Mouse (Mus musculus): ENCODE data around the gene Ppp2r5e. TPM values are rescaled to one million over a fixed set of nuclear protein-coding genes. Genes with fewer than 3 reads are reported as not detected.

Ppp2r5e gene
- polyA plus RNA-seq, 1 experiment from 2014 or later = 12.5 TPM

DNA sequence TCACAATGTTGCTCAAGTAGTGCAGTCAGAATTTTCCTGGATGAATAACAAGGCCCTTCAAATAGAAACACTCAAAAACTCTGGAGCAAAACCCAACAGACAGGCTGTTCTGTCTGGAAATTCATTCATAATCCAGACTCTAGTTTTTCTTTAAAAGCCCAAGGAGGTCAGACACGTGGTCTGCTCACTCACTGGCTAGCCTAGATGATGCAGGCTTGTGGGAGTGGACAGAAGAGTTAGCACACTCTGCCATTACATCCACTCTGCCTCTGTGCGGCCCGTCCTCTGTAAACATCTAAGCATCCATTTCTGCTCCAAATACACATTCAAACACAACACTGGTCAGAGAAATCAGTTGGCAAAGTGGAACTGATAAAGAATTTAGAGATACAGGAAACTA is 117.4 kb downstream of the Ppp2r5e start:
- no peak overlapping the region for H3K4me3 ChIP-seq (replicated peaks)
- H3K36me3 ChIP-seq = no peaks in the 10 kb centered on the region
- H3K4me2 ChIP-seq = no peak overlapping the region
- H3K27me3 ChIP-seq (replicated peaks) = no peaks in the 10 kb centered on the region
- H3K4me1 ChIP-seq = no peaks in the 10 kb centered on the region
- no peak for ATAC-seq (ENCODE audit: insufficient read depth, low FRiP score, low read depth)
- H3K27ac ChIP-seq = no peak overlapping the region
- H3K9ac ChIP-seq = no peak overlapping the region
- WGBS = 73% methylated on average over 3 of the region's 3 CpGs
- H3K9me3 ChIP-seq = no peaks in the 10 kb centered on the region

DNA sequence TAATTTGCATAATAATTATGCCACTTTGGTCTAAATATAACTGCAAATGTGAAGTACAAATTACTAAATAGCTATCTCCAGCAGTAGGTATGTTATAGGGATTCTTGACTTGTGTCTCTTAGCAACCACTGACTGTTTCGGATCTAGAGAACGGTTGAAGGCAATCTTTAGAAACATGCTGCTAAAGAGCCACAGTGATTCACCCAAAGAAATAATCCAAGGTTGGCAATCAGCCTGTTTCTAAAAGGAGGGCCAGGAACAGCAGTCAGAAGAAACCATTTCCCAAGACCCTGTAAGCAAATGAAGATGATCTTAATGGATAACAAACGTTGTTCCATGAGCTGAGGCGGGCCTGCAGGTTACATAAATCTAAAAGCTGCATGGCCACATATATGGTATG is 117.9 kb downstream of the Ppp2r5e start:
- Histone ChIP-seq H3K4me1 (no peaks in the 10 kb centered on the region), H3K36me3 (no peaks in the 10 kb centered on the region), H3K4me2 (no peak overlapping the region), H3K27ac (no peak overlapping the region), H3K9me3 (no peaks in the 10 kb centered on the region), H3K27me3 (replicated peaks) (no peaks in the 10 kb centered on the region), H3K9ac (no peak overlapping the region), H3K4me3 (replicated peaks) (no peak overlapping the region)
- 67% methylated on average over 4 of the region's 4 CpGs for WGBS
- ATAC-seq (ENCODE audit: insufficient read depth, low FRiP score, low read depth) = no peak

DNA sequence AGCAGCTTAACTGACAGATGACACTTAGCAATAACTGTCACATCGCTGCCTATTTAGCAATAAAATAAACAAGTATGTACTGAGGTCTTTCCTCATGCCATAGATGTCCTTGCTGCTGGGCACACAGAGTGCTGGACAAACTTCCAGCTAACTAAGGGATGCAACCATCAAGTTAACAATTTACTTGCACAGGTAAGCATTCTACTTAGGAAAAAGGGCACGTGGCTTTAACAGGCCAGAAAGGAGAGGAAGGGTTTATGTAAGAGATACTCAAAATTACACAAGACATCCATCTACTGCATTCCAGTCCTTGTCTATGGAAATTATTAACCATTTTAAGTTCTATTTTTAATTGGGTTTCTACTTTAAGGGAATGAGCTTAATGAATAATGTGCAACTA is 123.0 kb downstream of the Ppp2r5e start:
- Histone ChIP-seq H3K4me3 (replicated peaks) (no peak overlapping the region), H3K36me3 (no peaks in the 10 kb centered on the region), H3K9ac (no peak overlapping the region), H3K9me3 (no peaks in the 10 kb centered on the region), H3K27me3 (replicated peaks) (no peaks in the 10 kb centered on the region), H3K27ac (no peak overlapping the region), H3K4me1 (no peaks in the 10 kb centered on the region), H3K4me2 (no peak overlapping the region)
- WGBS = 78% methylated on average over 2 of the region's 2 CpGs
- no peak for ATAC-seq (ENCODE audit: insufficient read depth, low FRiP score, low read depth)

DNA sequence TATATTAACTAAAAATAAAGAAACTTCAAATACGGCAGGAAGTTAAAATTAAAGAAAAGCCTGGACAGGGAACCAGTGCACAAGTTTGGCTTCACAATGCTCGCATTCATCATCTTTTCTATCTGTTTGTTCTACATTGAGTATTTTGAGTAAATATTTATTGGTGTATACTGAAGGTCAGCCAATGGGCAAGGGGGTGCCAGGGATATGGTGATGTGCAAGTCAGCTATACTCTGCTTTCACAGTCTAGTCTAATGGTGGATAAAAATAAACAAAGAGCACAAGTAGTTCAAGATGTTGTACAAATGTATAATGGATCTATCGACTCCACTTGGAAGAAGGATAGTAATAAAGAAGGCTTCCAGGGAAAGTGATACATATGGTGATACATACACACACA is 123.9 kb downstream of the Ppp2r5e start:
- WGBS = 55% methylated on average over 3 of the region's 3 CpGs
- no peaks in the 10 kb centered on the region for H3K9me3 ChIP-seq
- H3K4me2 ChIP-seq = no peak overlapping the region
- no peaks in the 10 kb centered on the region for H3K4me1 ChIP-seq
- no peak overlapping the region for H3K9ac ChIP-seq
- no peak overlapping the region for H3K27ac ChIP-seq
- ATAC-seq (ENCODE audit: insufficient read depth, low FRiP score, low read depth) = no peak
- no peak overlapping the region for H3K4me3 ChIP-seq (replicated peaks)
- no peaks in the 10 kb centered on the region for H3K27me3 ChIP-seq (replicated peaks)
- H3K36me3 ChIP-seq = no peaks in the 10 kb centered on the region

DNA sequence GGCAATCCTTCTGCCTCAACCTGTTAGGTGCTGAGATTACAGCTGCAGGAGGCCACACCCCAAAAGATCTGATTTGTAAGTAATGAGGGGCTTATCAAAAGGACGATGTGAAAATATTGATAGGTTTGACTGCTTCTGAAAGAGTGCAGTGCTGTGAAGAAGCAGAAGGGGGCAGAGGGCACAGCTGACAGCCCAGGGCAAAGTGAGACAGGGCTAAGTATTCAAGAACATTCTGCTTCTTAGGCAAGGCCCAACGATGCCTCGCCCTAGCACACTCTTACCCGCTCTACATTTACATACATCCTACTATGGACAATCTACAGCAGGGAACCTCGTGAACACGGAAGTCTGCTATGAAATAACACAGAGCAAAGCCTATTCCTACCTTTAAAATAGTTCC is 128.2 kb downstream of the Ppp2r5e start:
- Histone ChIP-seq H3K36me3 (peaks cover 12% of the 10 kb centered on the region), H3K27me3 (replicated peaks) (no peaks in the 10 kb centered on the region), H3K9ac (no peak overlapping the region), H3K4me2 (no peak overlapping the region), H3K9me3 (no peaks in the 10 kb centered on the region), H3K4me1 (no peaks in the 10 kb centered on the region), H3K4me3 (replicated peaks) (no peak overlapping the region), H3K27ac (no peak overlapping the region)
- WGBS = 88% methylated on average over 6 of the region's 6 CpGs
- no peak for ATAC-seq (ENCODE audit: insufficient read depth, low FRiP score, low read depth)

DNA sequence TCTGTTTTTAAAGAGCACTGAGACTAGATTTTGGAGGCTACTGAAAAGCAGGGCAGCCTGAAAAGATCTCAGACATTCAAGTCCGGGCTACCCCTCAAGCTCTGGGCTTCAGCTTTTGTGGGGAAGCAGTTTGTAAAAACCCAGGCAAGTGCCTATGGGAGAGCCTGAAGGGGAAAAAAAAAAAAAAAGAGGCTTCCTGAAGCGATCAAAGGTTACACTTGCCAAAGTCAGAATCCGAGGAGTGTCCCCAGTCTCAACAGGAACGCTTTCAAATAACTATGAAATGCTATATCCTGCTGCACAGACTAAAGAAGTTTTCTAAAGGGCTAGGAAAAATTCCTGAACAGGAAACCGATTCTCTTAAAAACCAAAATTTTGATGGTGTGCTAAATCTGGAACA is 128.9 kb downstream of the Ppp2r5e start:
- no peak for ATAC-seq (ENCODE audit: insufficient read depth, low FRiP score, low read depth)
- H3K27me3 ChIP-seq (replicated peaks) = no peaks in the 10 kb centered on the region
- H3K27ac ChIP-seq = no peak overlapping the region
- H3K36me3 ChIP-seq = peaks cover 12% of the 10 kb centered on the region
- H3K4me2 ChIP-seq = no peak overlapping the region
- WGBS = 84% methylated on average over 5 of the region's 5 CpGs
- no peak overlapping the region for H3K4me3 ChIP-seq (replicated peaks)
- no peaks in the 10 kb centered on the region for H3K4me1 ChIP-seq
- no peak overlapping the region for H3K9ac ChIP-seq
- H3K9me3 ChIP-seq = no peaks in the 10 kb centered on the region

DNA sequence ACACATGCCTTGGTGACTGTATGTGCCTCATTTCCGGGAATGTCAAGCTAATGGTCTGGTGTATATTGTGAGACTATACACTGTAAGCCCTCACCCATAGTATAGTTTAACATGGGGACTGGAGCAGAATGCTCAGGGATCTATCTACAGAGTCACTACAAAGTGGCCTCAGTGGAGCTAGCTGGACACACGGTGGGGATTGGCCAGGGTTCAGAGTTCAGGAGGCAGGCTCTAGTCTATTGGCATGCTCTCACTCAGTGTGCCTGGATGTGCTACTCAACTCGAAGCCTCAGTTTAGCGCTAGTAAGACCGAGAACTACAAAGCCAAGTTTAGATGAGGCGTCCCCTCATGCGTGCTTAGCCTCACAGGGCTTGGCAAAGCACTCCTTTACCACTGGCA is 129.8 kb downstream of the Ppp2r5e start:
- Histone ChIP-seq H3K9ac (no peak overlapping the region), H3K4me1 (no peaks in the 10 kb centered on the region), H3K27ac (no peak overlapping the region), H3K27me3 (replicated peaks) (no peaks in the 10 kb centered on the region), H3K36me3 (peaks cover 12% of the 10 kb centered on the region), H3K9me3 (no peaks in the 10 kb centered on the region), H3K4me3 (replicated peaks) (no peak overlapping the region), H3K4me2 (no peak overlapping the region)
- WGBS = 88% methylated on average over 7 of the region's 7 CpGs
- no peak for ATAC-seq (ENCODE audit: insufficient read depth, low FRiP score, low read depth)

DNA sequence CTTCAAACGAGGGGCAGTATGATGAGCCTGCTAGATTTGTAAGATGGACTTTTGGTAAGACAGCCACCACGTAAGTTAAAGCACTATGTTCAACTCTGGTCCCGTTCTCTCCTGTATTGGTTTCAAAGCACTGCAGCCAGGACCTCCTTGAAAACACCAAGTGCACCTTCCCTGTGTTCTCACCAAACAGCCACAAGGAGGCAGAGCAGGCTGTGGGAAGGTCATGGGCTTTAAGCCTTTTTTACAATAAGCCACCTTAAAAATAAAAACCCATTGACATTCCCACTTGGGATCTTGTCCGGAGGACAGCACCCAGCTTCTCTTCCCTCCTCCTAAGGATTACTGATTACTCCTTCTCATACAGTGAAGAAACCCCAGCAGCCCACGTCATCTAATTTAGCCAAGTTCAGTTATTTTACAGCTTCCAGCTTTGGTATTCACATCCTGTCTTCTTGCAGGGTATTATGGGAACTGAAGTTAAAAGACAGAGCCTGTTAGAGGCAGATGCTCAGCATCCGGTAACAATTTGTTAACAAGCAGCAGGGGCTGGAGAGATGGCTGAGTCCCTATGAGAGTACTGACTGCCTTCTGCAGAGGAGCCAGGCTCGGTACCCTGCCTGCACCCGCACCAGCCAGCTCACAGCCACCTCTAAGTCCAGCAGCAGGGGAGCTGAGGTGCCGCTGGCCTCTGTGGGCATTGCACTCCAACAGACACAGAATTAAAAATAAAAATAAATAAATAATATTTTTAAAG is 131.9 kb downstream of the Ppp2r5e start:
- Histone ChIP-seq H3K27me3 (replicated peaks) (no peaks in the 10 kb centered on the region), H3K36me3 (peaks cover 18% of the 10 kb centered on the region), H3K4me3 (replicated peaks) (no peak overlapping the region), H3K27ac (no peak overlapping the region), H3K9me3 (no peaks in the 10 kb centered on the region), H3K4me2 (no peak overlapping the region), H3K9ac (no peak overlapping the region), H3K4me1 (no peaks in the 10 kb centered on the region)
- ATAC-seq (ENCODE audit: insufficient read depth, low FRiP score, low read depth) = no peak
- 84% methylated on average over 9 of the region's 9 CpGs for WGBS

DNA sequence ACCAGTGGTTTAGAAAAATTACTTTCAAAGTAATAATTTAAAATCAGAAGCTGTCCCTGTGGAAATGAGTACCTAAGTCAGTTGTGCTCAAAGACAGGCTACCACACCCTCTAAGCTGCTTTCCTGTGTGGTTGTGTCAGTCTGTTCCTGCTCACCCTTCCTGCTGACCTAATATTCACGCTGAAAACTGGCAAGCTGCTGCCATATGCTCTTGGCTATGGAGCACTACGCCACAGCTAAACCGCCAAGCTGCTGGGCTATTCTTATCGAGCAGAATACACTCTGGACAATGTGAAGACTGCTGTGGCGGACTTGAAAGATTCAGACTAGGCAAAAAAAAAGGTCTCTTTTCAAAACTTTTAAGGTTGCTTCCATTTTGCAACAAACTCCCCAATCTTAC is 135.5 kb downstream of the Ppp2r5e start:
- no peaks in the 10 kb centered on the region for H3K9me3 ChIP-seq
- 85% methylated on average over 5 of the region's 5 CpGs for WGBS

DNA sequence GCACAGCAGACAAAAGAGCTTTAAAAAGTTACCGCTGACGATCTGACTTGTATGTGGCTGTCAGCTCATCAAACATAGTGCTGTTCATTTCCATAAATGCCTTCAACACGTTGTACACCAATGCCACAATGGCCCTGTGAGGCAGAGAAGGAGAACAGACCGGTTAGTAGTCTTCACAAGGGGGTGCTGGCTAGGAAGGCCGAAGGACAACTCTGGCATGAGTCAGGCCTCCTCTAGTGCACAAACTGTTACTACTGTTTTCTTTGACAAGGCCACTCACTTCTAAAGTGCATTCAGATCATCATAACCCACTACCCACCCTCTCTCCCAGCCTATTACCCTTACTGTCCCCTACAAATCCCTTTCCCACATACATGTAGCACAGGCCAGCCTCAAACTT is 136.4 kb downstream of the Ppp2r5e start:
- Histone ChIP-seq H3K9me3 (no peaks in the 10 kb centered on the region), H3K4me2 (no peak overlapping the region), H3K4me3 (replicated peaks) (no peak overlapping the region), H3K27me3 (replicated peaks) (no peaks in the 10 kb centered on the region), H3K36me3 (peaks cover 8% of the 10 kb centered on the region), H3K9ac (no peak overlapping the region), H3K4me1 (no peaks in the 10 kb centered on the region), H3K27ac (no peak overlapping the region)
- WGBS = 88% methylated on average over 5 of the region's 5 CpGs
- ATAC-seq (ENCODE audit: insufficient read depth, low FRiP score, low read depth) = no peak

More for the DNA sequence above, 135.5 kb downstream of the Ppp2r5e start:
- H3K27ac ChIP-seq = no peak overlapping the region
- ATAC-seq (ENCODE audit: insufficient read depth, low FRiP score, low read depth) = no peak
- no peaks in the 10 kb centered on the region for H3K27me3 ChIP-seq (replicated peaks)
- peaks cover 14% of the 10 kb centered on the region for H3K36me3 ChIP-seq
- no peak overlapping the region for H3K4me2 ChIP-seq
- H3K9ac ChIP-seq = no peak overlapping the region
- no peaks in the 10 kb centered on the region for H3K4me1 ChIP-seq
- no peak overlapping the region for H3K4me3 ChIP-seq (replicated peaks)

DNA sequence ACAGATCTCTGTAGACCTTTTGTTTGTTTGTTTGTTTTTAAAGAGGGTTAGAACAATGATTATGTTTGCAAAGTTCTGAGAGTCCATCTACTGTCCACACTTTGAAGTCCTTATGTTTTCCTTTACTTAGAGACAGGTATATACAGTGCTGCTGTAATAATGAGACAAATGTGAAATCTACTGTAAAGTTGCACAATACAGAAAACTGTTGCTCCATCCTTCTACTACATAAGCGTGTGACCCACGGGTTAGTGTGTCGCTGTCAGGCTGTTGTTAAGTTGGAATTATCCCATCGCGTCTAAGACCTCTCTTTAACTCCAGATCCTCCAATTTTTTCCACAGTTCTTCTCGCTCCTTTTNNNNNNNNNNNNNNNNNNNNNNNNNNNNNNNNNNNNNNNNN is 142.6 kb downstream of the Ppp2r5e start:
- Histone ChIP-seq H3K27me3 (replicated peaks) (no peaks in the 10 kb centered on the region), H3K4me1 (no peaks in the 10 kb centered on the region), H3K36me3 (peaks cover 10% of the 10 kb centered on the region; the same call in 1 of the 2 replicates), H3K27ac (no peak overlapping the region), H3K4me3 (replicated peaks) (no peak overlapping the region), H3K4me2 (no peak overlapping the region), H3K9me3 (no peaks in the 10 kb centered on the region), H3K9ac (no peak overlapping the region)
- no peak for ATAC-seq (ENCODE audit: insufficient read depth, low FRiP score, low read depth)
- WGBS = 91% methylated on average over 6 of the region's 6 CpGs

DNA sequence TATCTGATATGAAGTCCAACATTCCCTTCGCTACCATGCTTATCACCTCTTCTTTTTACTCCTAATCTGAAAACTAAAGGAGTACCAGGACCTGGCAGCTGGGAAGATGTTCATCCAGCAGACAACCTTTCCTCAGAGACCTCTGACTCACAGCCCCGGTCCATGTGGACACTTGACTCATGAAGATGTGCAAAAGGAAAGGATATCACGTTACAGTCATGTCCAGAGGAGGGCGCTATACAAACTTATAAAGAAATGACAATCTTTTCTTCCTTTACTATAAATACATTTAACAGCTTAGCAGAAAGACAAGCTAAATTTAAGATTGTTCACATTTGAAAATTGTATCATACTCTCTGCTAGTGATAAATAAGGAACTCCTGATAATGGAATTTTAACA is 143.0 kb downstream of the Ppp2r5e start:
- Histone ChIP-seq H3K4me2 (no peak overlapping the region), H3K36me3 (peaks cover 10% of the 10 kb centered on the region; the same call in 1 of the 2 replicates), H3K27ac (no peak overlapping the region), H3K4me3 (replicated peaks) (no peak overlapping the region), H3K9me3 (no peaks in the 10 kb centered on the region), H3K9ac (no peak overlapping the region), H3K4me1 (no peaks in the 10 kb centered on the region), H3K27me3 (replicated peaks) (no peaks in the 10 kb centered on the region)
- ATAC-seq (ENCODE audit: insufficient read depth, low FRiP score, low read depth) = no peak
- 82% methylated on average over 4 of the region's 4 CpGs for WGBS

DNA sequence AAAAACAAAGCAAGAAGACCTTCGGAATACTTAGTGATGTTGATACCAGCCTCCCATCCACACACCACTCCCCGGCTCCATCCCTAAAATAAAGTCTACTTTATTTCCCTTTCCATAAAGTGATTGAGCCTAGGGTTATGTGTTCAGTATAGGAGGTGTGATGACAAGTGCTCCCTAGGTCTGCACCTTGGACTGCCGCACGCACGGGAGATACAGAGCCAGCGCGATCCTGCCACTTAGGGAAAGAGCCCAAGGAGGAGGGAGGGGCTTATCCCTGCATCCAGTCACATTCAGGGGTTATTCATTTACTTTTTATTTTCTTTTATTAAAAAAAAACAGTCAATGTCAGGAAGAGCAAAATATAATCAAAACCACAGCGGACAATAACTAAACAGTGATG is 145.5 kb downstream of the Ppp2r5e start:
- no peak overlapping the region for H3K27ac ChIP-seq
- no peak for ATAC-seq (ENCODE audit: insufficient read depth, low FRiP score, low read depth)
- no peaks in the 10 kb centered on the region for H3K4me1 ChIP-seq
- no peak overlapping the region for H3K4me3 ChIP-seq (replicated peaks)
- H3K27me3 ChIP-seq (replicated peaks) = no peaks in the 10 kb centered on the region
- H3K9ac ChIP-seq = no peak overlapping the region
- no peaks in the 10 kb centered on the region for H3K9me3 ChIP-seq
- H3K36me3 ChIP-seq = peaks cover 10% of the 10 kb centered on the region; the same call in 1 of the 2 replicates
- WGBS = 86% methylated on average over 8 of the region's 8 CpGs
- no peak overlapping the region for H3K4me2 ChIP-seq

Data from stomach, embryonic 15.5 days (tissue).